Mouse (Mus musculus) heart, postnatal 10 days (tissue): ENCODE results near the gene Sufu. TPM values are rescaled to one million over a fixed set of nuclear protein-coding genes. Genes with fewer than 3 reads are reported as not detected.

Source experiments
- DNase-seq, 2 experiments: peaks; one replicate each; pipeline ENCODE4 v3.0.0; 2021
- intact Hi-C: fragments of 180-260 bp; cut with DNase I; formaldehyde crosslinking; loops from one replicate; pipeline ENCODE4 v1.15.1; 2025
- total RNA-seq, 2 experiments: library from RNA; stranded (reverse); gene quantifications; 2 replicates each; pipeline ENCODE4 v1.2.3; 2021

Gene Sufu
- total RNA-seq, 2 experiments from 2014 or later: 18.0 to 18.7 TPM

DNA sequence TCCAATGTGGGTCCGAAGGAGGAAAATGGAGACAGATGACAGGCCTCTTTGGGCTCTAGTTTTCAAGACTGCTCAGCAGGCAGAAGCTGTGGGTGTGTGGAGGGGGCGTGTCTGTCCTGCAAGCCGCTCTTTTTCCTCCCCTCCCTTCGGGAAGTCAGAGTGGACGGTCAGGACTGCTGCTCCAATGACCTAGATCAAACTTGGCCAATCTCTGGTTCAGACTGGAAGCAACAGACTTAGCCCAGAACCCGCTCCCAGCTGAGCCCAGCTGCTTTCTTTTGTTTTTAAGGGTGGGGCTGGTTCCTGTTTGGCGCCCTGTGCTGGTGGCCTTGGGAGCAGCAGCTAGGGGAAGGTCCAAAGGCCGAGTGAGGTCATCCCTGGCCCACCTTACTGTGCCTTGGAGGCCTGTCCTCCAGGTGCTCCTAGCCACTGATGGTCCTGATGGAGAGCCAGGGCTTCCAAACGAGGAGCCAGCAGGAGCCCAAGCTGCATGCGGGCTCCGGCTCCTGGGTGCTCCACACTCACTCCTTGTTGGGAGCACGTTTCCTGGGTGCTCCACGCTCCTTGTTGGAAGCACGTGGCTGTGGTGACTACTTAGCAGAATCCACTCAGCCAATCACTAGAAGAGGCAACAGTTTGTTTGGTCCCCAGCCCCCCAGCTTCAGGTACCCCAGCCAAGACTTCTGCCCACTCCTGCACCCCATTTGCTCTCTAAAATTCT, 128.1 kb downstream of the Sufu start:
- peak; percentile 90 for DNase-seq
- intact Hi-C loops: loop anchor here (2.0 kb wide), 1 partner anchor 20 kb away; no protein-coding TSS in a partner anchor

DNA sequence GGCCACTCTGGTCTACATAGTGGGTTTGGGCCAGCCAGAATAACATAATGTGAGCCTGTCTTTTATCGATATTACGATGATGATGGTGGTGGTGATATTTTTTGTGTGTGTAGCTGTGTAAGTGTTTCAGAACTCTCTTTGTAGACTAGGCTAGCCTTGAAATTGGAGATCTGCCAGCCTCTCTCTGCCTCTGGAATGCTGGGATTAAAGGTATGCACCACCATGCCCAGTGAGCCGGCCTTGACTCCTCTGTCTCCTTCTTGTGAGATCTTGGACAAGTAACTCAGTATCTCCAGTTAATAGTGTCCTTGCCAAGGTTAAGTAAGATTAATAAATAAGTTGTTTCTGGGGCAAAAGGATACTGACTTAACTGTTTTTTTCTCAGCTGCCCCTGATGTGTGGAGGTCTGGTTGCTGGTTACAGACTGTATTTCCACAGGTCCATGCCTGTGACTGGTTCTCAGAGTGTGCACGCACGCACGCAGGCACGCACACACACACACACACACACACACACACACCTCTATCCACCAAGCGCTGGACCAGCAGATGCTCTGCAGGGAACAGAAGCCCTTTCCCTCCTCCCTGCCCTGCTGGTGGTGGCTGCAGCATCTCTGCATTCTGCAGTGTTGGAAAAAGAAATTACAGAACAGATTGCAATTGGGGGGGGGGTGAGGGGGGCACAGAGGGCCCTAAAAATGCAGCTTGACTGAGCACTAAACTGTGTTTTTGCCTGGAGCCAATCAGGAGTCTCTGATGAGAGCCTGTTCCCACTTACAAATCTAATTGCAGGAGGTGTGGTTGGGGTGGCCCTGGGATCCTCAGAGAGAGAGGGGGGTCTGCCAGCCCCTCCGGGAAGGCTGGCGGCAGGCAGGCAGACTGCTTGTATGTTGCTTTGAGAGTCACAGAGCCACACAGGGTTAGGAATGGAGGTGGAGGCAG, 129.3 kb downstream of the Sufu start:
- peak in 1 of 2 experiments; percentile 27 for DNase-seq
- intact Hi-C loops: loop anchor here (2.0 kb wide), 1 partner anchor 21 kb away; no protein-coding TSS in a partner anchor

DNA sequence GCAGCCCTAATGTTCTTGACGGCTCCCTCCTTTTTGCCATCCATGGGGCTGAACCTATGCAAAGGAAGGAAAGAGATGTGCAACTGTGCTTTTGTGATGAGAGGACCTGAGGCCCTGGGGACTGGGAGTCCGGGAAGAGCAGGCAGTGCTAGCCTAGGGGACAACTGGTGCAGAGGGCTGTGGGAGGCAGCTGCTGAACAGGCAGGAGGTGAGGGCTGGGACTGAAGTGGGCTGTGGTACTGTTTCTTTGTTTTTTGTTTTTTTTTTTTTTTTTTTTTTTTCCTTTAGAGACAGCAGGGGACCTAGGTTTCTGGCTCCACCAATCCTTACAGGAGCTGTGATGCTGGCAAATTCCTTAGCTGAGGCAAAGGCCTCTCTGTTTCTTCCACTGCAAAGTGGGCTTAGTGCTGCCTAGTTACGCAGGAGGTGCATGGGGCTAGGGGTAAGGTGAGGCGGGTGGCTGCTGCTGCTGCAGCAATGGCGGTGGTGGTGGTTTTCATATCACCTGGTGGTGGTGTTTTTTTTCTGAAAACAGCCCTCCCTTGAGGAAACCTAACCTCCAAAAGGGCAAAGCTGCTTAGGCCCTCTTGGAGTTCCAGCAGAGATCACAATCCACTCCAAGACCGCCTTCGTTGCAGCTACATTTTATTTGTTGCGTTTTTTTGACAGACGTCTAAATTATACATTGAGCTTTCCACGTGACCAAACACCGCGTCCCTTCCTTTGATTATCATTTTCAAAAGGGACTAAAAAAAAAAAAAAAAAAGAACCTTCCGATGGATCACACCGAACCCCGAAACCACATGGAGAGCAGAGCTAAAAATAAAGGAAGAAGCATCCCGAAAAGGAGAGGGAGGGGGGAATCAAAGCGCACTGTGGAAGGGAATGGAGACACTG, 131.2 kb downstream of the Sufu start:
- DNase-seq: peak in 1 of 2 experiments; percentile 30
- intact Hi-C loops: no loop called here

DNA sequence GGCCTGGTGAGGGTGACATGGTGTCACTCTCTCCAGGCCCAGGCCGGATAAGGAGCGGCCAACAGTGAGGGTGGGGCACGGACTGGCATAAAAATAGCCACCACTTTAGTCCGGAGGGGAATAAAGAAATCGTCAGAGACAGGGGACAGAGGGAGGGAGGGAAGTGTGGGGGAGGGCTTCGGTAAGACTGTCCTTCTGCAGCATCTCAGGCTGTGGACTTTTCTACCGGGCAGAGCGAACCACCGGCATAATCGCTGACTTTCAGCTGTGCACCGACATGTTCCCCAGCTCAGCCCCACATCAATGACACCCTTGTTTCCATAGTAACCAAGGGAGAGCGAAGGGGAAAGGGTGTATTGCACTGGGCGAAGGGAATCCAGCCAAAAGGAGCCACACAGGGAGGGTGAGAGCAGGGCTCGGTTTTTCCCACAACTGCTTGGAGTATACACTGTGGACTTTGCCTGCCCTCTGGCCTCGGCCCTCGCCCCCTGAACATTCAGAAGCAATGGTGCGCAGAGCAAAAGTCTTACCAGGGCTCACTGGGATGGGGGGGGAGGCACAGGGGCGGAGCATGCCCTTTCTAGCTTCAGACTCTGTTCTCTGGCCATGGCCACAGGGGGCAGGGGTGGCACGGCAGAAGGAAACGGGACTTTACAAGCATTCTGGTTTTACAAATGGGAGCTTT, 132.0 kb downstream of the Sufu start:
- intact Hi-C loops: no loop called here
- DNase-seq: peak; percentile 83 to 84

DNA sequence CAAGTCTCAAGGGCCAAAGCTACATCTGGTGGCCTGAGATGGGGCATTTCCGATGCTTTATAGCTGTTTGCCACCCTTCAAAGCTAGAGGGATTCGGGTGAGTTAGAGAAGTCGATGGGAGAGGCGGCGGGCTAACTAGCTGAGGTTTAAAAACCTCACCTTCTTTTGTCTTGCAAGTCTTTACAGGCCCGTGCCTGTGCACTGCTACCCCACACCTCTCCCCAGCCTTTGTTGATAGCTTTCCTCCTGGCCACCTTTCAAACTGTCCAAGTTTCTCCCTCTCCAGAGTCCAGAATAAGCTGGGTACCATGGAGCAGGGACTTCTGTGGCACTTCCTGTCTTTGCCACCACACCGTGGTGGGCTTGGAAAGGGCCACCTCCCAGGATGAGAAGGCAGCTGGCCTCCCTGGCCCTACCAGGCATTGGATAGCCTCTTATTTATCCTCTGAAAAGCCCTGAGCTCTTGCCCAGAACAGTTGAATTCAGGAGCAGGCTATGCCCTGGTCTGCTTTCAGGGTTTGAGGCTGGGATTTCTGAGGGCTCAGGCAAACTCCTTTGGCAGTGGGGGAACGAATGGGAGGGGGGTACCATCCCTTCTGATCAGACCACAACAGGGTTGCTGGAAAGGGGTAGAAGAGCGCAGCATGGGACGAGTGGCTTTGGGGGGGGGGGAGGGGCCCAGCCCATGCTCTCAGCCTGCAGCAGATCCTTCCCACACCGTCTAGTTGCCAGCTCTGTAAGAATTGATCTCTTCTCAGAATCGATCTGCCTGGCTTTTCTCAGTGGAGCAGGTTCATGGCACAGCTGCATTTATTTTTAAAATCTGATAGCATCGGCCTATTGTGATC, 133.1 kb downstream of the Sufu start:
- intact Hi-C loops: no loop called here
- peak in 1 of 2 experiments; percentile 39 for DNase-seq

DNA sequence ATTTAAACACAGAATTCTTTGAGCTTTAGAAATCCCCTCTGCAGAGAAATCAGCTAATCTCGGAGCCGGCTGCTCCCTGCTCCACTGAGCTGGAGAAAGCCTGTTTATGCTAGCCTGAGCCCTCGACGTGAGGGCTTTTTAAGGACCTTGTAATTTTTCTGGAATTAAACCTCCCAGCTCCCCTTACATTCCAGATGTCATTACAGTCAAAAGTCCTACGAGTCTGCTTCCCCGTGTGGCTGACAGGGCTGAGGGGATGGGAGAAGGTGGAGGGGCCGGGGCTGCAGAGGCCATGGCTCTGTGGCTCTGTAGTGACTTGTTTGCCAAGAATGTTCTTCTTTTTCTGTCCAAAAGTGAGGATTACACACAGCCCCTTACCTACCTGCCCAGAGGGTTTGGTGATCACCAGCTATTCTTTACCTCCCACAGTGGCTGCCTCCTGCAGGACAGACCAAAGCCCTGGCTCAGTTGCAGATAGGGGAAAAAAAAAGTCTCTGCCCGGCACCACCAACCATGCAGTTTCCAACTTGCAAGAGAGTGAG, 133.8 kb downstream of the Sufu start:
- intact Hi-C loops: no loop called here
- peak in 1 of 2 experiments; percentile 33 for DNase-seq

DNA sequence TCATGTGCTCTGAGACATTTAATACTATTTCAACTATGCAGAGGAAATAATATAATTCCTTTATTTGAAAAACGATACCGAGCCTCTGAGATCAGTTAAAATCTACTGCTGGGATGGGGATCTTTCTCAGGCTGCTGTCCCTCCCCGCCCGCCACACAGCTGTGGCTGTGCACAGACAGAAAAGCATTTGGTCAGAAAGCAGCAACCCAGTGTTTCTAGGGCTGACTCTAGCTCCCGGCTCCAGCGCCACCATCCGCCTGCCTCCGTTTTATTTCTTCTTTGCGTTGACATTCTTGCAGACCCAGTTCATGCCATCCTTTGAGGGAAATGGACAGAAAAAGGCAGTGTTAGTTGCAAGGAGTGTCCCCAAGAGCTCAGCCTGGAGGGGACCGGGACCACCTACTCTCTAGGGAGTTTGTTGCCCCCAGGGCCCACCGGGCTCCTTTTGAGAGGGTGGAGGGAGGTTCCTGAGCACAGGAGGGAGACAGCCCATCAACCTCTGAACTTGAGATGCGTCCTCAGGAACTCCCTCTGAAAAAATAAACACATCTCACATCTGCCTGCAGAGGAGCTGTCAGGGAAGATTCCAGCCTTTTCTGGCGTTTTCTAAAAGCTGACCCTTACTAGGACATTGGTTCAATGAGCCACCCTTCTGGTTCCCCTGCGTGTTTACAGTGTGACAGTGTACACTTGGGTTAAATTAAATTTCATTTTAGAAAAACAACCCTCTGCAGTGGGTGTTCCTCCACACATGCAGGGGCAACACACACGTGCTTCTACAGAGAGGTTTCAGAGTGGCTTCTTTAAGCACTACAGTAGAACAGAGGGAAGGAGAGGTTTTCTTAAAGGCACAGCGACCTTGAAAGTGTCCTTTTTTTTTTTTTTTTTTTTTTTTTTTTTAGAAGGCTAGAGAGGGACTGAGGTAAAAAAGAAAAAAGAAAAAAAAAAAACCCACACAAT, 134.7 kb downstream of the Sufu start:
- intact Hi-C loops: loop anchor here (2.0 kb wide), 1 partner anchor 25 kb away; no protein-coding TSS in a partner anchor
- peak; percentile 58 to 68 for DNase-seq

DNA sequence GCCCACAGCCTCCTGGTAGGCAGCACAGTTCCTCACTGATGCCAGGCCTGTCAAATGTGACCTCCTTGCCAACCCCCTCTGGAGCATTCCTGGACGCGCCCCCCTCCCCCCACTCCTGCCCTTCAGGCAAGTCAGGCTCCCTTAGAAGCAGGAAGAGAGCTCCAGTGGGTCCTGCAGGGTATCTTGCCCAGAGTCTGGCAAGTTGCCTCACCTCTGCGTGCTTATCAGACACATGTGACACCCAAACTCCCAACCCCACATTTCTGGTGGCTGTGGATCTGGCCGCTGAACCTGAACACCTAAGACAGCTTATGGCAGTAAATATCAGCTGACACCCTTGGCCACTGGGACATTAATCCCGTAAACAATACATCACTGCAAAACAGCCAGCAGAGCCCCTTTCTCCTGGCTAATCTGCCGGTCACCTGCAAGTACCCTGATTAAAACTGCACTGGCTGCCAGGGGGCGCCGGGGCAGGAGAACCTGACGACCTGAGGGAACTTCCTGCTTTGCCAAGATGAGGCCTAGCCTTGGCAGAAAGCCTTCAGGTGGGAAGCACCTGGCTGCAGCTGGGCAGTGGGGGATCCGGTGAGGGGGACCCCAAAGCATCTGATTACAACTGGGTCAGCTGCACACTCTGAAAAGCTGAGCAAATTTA, 135.5 kb downstream of the Sufu start:
- intact Hi-C loops: loop anchor here (2.0 kb wide), 1 partner anchor 25 kb away; no protein-coding TSS in a partner anchor
- peak; percentile 80 to 85 for DNase-seq

DNA sequence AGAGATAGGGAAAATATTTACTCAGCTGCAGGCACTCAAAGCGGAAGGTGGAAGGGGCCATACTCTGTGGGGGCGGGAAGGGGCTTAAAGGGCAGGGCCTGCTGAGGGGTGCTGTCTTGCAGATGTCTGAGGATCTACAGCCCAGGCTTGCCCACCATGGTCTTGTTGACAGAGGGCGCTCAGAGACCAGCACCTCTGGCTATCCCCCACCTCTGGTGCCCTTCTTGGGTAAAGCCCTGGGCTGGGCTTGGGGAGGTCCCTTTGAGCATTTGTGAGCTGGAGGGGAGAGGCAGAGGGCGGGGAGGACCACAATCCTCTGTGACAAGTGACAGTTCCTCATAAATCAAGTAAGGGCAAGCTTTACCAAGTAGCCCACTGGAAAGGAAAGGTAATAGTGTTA, 136.4 kb downstream of the Sufu start:
- intact Hi-C loops: loop anchor here (2.0 kb wide), 1 partner anchor 24 kb away; no protein-coding TSS in a partner anchor

DNA sequence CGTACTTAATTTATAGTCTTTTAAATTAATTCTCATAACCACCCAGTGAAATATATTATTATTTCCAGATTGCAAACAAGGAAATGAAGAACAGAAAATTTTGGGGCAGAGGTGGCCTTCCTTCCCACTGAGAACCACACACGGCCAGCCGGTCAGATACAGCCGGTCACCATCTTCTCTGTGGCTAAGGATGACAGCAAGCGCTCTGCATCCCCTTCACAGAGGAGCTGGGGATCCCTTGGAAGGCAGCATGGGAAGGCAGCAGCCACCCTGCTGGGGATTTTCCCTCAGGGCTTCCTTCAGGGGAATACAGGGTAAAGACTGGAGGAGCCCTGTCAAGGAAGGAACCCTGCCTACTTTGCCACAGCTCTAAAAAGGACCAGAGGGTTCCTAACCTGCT, 136.8 kb downstream of the Sufu start:
- intact Hi-C loops: loop anchor here (2.0 kb wide), 1 partner anchor 23 kb away; no protein-coding TSS in a partner anchor
- no peak for DNase-seq

More for the DNA sequence above, 136.4 kb downstream of the Sufu start:
- DNase-seq: peak in 1 of 2 experiments; percentile 8

DNA sequence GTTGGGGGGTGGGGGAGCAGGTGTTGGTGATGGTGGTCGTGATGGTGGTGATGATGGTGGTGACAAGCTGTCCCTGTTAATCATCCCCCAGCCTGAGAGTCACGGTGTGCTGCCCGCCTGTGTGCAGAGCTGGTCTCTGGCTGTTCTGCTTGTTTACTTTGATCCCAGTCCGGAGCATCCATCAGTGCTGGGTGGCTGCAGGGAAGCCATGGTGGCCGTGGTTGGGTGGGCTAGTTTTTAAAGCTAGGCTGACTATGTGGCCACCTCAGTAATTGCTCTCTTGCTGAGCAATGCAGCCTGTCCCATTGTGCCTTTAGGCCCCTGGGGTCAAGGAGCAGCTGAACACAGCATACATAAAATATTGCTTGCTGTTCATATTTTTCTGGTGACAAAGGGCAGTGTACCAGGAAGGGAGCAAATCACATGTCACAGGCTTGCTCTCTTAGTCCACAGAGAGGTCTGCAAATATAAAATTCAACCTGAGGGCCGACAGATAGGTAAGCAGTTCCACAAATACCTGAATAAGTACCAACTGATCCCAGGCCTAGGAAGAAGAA, 137.9 kb downstream of the Sufu start:
- intact Hi-C loops: no loop called here
- DNase-seq: no peak

DNA sequence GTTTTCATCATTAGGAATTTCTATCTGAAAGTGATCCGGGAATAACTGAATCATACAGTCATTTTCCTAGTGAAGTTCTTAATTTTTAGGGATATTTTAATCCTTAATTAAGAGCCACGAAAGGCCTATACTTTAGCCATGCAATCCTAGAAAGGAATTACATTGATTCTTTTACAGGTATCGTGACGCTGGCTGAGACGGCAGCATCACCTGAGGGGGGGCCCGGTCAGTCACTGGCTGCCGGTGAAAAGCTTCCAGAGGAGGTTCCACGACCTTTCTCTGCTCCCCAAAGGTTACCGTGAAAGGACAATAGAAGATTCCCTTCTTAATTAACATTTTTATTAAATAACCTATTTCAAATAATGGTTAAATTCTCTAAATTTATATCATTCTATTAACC, 140.7 kb downstream of the Sufu start:
- intact Hi-C loops: no loop called here
- DNase-seq: no peak

DNA sequence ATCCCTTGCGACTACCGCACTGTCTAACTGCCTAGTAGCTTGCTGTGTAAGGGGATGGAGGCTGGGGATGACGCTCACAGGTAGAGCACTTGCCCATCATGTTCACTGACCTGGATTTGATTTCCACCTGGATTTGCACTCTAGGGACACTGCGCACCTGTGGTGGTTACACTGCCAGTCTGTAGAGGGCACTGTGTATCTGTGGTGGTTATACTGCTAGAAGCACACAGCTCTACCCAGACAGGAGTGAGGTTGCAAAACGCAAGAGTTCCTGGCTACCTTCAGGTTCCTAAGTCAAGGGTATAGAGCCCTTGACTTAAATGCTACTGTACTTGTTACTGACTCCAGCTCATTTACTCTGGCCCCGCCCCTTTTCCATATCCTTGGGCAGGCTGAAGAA, 141.5 kb downstream of the Sufu start:
- intact Hi-C loops: no loop called here
- no peak for DNase-seq
